Mouse (Mus musculus): Measurements from ENCODE around the gene Sort1.

The Sort1 gene

DNA sequence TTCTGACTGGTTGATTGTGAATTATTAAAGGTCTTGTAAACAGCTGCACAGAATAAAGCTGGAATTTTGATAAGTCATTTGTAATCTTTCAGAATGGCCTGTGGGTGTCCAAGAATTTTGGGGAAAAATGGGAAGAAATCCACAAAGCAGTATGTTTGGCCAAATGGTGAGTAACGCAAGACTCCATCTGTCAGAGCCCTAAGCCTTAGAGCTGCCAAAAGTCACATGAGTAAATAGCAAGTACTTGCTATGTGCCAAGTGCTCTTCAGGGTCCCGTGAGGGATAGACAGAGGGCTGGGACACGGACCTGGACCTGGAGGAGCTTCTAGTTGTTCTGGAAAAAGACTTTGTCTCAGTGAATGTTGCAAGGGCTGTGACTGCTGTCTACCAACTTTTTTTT lies 44.0 kb downstream of the Sort1 start:
- DNase-seq (ENCODE audit: low read depth, low spot score), result no peak

DNA sequence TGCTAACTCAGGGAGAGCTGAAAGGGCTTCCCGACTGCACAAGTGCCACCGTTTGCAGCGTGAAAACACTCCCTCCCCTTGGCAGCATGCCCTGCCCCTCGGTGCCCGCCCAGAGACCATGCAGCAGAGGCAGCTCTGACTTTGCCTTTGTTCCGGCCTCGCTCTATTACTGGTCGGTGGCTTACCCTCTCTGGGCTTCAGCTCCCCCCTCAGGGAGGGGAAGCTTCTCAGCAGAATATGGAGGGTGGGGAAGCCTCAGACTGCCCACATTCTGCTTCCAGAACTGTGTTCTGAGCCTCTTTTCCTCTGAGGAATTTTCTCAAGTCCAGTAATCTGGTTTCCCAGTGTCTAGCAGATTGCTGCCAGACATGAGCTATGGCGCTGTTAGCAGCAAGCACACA lies 44.6 kb downstream of the Sort1 start:
- no peak for DNase-seq (ENCODE audit: low read depth, low spot score)

DNA sequence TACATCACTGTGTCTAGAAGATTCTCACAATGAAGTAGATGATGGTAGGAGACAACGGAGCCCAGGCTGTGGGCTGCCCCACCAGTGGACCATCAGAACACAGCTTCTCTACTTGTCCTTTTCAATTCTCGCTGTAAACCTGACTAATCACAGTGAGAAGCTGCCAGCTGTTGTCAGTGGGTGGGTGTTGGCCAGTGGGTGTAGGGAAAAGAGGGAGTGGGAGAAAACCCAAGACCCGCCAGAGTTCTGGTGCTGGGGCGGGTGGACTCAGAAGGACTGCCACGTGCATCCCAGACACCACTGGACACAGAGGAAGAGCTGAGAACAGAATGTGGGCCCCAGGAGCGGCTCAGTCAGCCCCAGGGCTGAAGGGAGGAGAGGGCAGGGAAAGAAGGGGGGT lies 46.9 kb downstream of the Sort1 start:
- DNase-seq (ENCODE audit: low read depth, low spot score), result no peak

DNA sequence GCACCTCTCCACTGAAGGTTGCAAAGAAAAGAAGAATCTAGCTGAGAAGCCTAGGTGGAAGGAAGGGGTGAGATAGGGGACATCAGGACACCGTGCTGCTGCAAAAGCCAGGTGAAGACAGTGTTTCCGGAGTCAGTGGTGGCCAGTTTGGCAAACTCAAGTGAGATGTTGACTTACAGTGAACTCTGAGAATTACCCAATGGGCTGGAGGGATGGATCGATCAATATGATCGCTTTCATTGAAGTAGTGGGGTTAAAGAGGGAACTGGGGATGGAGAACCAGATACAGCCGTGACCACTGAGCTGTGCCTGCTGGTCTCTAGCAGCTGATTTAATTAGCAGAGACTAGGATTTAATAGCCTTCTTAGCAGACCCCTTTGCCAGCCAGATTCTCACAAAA lies 53.0 kb downstream of the Sort1 start:
- no peak for DNase-seq (ENCODE audit: low read depth, low spot score)

DNA sequence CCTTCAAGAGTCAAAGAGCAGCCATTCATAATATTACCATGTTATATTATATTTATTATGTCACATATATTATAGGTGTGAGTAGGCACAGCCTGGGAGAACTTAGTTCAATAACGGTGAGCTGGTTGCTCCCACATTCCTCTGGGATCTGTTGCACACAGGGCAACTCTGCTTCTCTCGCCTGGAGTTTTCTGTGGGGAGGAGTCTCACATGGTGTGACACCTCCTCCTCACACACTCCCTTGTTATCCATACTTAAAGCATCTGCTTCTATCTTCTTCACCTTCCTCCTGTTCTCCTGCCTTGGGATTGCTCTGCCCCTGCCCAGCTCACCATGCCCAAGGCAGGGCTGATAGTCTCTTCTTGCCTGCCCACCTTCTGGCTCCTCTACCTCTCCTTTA lies 57.2 kb downstream of the Sort1 start:
- no peak for DNase-seq (ENCODE audit: low read depth, low spot score)

DNA sequence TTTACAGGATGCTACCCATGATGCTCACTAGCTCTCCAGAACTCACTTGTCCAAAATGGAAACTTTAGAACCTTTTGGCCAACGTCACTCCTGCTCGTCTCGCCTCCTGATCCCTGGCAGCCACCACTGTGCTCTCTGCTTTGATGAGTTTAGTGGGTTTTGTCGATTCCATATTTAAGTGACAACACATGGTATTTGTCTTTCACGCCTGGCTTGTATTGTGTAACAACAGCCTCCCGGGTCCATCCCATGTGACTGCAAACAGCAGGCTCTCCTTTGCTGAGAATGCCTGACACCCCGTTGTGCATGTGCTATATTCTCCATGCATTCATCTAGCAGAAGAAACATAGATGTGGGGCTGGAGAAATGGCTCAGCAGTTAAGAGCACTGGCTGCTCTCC lies 58.3 kb downstream of the Sort1 start:
- DNase-seq (ENCODE audit: low read depth, low spot score), result no peak

DNA sequence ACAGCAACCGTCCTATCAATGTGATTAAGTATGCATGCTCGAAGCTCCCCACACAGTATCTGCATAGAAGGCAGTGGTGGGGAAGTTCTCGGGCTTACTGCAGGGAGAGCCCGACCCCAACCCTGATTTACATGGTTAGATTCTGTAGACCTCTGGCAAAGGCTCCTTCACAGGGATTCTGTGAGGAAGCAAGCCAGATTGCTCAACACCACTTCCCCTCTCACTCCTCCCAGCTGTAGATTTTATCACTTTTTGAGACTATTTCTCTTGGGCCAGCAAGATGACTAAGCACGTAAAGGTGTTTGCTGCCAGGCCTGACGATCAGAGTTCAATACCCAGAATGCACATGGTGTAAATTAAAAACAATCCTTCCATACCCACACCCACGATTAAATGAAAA lies 62.0 kb downstream of the Sort1 start:
- no peak for DNase-seq (ENCODE audit: low read depth, low spot score)

DNA sequence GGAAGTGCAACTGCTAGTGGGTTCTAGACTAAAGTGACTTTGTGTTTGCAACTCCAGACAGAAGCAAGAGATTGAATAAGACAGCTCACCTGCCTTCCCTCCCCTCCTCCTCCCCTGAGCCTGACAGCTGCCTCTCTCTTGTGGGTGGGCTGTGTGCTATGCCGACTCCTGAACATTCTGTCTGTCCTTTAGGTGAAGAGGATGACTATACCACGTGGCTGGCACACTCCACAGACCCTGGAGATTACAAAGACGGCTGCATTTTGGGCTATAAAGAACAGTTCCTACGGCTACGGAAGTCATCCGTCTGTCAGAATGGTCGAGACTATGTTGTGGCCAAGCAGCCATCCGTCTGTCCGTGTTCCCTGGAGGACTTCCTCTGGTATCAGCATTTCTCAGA lies 64.5 kb downstream of the Sort1 start:
- no peak for DNase-seq (ENCODE audit: low read depth, low spot score)

DNA sequence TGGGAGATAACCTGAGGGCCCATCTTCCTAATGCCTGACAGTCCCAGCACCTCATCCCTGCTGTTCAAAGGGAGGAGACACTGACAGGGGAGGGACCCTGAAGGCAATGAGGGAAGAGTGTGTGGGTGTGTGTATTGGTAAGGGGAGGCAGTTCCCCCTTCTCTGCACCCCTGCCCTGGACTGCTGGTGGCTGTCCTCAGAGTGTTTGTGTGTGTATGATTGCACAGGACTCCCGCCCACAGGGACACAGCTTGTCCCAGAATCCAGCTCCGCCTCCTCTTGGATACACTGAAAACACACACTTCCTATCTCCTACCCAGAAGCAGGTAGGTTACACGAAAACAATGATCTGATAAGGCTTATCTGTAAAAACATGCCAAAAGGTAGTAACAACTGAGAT lies 71.4 kb downstream of the Sort1 start:
- DNase-seq (ENCODE audit: low read depth, low spot score), result no peak

DNA sequence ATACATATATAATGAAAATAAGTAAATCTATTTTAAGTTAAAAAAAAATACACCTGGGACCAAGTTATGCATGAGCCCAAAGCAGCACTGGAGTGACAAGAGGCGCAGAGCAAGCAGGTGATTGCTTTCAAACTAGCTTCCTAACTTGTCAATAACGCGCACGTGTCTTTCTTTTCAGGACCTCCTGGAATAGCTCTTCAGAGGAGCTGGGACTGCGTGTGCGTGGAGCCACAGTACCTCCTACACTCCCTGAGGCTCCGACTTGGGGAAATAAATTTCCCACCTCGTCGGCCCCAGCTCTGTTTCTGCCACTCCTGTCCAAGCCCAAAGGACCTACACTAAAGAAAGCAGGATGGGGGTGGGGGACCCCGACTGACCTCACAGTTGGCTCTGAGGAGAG lies 73.2 kb downstream of the Sort1 start:
- no peak for DNase-seq (ENCODE audit: low read depth, low spot score)

DNA sequence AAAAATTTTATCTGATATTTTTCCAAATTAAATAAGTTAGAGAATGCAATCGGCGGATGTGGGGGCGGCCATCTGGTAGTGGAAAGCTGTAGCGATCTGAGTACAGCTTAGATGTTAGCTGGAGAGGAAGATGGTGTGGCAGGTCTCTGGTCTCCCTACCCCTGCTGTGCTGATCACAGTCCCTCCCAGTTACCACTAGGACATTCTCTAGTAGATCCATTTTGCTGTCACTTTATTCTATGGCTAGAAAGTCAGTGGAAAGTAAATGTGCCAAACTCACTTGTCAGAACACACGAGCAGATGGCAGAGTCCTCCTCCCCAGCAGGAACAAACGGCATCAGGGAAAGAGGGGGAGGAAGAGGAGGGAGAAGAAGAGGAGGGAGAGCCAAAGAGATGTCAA lies 74.6 kb downstream of the Sort1 start:
- DNase-seq (ENCODE audit: low read depth, low spot score), result no peak

DNA sequence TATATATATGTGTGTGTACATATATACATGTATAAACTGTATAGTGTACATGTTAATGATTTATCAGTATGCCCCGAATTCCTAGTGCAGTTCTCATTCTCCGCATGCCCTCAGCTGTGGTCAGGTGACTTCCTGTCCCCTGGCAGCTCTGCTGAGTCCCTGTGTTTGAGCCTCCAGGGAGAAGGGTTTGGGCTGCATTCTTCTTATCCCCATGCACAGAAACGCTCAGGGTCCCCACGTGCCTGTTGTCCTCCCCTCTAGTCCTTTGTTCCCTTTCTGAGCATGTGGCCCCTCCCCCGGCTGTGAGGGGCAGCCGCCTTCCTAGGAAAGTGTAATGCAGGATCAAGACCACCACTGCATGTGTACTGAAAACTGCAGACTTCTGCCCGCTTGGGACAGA lies 77.0 kb downstream of the Sort1 start:
- DNase-seq (ENCODE audit: low read depth, low spot score), result no peak

DNA sequence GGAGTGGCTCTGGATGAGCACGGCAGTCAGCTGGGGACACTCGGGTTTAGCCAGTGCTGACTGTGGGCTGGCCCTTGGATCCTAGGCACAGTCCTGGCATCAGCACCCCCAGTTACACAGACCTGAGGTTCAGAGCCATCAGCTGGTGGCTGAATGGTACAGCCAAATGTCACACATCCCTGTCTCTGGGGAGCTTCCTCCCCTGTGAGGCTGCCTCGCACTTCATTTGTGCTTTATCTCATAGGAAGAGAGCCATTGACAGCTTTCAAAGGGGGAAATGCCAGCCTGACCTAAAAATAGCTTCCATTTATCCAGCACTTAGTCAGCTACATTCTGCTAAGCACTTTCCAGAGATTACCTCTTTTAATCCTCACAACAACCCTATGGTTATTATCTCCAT lies 79.7 kb downstream of the Sort1 start:
- peak; percentile 69 for DNase-seq (ENCODE audit: low read depth, low spot score)

DNA sequence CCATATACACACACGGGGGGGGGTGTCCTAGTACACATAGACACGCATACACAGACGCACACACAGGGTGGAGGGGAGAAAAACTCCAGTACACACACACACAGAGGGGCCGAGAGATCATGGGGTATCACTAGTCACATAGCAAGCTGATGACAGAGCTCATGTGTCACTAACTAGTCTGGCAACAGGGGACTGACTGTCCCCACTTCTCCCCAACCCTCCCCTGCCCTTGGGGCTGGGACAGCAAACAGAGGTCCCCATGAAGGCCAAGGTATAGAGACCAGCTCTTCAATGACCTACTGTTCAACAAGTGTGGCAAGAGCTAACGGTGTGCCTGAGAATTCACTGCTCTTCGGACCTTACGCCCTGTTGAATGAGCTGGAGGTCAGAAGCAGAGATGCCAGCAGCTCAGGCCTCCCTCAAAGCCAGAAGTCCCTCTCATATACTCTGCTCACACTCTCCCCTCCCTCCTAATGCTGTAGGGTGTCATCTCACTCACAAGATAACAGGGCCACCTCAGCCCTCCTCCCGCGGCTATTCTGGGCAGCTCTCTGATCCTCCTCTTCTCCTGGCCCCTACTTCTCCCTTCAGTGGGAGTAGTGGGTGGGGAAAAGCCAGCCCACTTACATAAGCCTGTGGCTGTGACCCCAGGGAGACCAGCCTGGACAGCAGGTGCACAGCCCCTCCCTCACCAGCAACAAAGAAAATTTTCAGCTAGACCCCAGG lies 80.6 kb downstream of the Sort1 start, which contains the start of gene Mybphl:
TSS of gene Mybphl (plus strand) at position 642 of the 726 bp plus-strand sequence.
- no peak for DNase-seq (ENCODE audit: low read depth, low spot score)

DNA sequence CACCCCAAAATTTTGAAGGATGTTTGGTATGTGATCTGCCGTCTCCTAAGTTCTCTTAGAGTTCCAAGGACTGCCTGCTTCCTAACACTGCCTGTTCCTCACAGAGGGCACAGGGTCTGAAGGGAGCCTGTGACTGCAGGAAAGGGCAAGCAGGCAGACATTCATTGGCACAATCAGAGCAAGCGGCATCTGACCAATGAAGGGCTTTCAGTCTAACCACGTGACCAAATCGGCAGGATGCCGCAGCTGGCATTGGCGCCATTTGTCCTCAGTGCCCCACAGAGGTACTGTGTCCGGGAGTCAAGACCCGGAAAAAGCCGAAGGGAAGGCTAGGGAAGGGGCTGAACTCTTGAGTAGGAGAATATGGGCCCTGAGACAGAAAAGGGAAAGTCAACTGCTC lies 83.3 kb downstream of the Sort1 start:
- DNase-seq (ENCODE audit: low read depth, low spot score), result no peak

DNA sequence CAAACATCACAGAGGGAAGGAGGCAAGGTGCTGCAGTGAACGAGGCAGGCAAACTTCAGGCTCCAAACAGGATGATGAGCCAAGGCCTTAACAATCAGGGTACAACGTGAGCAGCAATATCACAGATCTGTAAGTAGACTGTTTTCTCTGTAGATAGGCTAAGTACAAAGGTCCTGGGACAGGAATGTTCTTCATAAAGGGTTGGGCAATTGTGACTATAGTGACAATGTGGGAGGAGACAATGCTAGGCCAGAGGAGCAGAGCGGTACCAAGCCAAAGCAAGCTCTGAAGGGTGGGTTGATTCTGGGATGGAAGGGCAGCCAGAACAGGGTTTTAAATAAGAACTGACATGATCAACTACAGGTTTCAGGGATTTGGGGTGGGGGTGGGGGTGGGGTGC lies 83.9 kb downstream of the Sort1 start:
- no peak for DNase-seq (ENCODE audit: low read depth, low spot score)

DNA sequence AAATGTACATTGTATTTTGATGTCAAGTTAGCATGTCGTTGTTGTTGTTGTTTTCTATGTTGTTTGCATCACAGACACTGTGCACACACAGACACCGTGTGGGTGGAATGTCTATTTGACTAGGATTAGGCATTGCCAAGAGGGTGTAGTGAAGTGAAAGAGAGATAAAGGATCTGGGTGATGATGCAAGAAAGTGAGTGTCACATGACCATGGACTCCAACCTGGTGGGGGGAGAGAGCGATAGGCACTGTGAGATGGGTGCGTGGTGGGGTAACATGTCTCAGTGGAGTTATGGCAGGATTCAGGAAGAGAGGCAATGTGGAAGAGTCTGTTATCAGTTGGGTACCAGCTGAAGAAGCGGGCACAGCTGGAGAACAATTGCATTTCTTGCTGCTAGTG lies 84.8 kb downstream of the Sort1 start:
- no peak for DNase-seq (ENCODE audit: low read depth, low spot score)

DNA sequence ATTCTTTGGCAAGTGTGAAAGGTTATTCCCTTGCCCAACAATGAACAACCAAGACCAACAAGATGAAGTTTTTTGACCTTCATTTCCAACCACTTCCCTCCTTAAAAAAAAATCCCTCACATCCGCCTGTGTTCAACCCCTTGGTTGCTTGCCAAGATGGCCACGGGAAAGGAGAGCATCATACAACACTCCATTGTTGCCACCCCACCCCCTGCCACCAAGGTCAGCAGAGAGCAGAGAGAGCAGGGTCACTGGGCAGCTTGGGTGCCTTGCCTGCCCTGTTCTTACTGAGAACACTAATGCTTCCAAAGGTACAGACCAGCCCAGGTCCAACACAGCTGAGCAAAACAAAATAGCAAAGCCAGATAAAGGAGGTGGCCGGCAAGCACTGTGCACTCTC lies 88.4 kb downstream of the Sort1 start:
- DNase-seq (ENCODE audit: low read depth, low spot score), result no peak

DNA sequence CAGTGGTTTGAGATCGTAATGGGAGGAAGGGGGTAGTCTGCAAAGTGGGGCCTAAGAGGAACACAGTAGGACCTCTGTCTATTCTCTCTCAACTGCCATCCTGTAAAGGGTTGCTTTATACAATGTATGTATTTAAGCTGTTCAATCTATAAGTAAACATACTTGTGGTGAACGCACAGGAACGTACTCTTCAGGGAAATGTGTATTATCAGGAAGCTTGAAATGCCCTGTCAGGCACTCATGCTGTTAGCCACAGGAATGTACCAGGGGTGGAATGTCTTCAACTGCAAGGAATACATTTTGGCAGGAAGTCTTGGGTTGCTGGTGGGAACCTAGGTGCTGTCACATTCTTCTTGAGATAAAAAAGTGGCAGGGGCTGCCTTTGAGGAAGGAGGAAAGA lies 88.8 kb downstream of the Sort1 start:
- DNase-seq (ENCODE audit: low read depth, low spot score), result no peak

DNA sequence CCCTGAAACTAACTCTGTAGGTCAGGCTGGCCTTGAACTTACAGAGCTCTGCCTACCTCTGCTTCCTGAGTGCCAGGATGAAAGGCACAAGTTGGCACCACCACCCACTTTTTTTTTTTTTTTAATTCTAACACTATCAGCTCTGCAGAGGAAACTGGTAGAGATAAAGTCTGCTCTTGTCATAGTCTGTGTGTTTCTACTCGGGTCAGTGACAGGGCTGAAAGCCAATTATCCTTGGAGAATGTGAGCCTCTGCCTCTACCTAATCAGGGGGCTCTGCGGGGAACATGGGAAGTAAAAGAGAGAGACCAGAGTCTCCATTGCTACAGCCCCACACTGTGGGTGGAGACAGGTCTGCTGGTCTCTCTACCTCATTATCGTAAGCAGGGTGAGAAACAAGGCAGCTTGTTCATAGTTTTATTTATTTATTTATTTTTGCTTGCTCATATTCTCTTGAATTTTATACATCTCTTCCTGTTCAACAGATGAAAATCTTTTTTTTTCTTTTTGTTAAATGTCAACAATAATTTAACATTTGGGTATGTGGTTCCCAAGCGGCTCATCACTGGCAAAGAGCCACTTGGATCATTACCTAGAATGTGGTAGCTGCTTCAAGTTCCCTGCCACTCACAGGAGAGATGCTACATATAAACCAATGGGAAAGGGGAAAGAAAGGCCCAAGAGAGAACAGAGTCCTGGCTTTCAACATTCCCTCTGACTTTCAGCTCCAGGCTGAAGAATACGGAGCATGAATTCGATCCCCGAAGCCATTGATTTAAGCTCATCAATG lies 95.2 kb downstream of the Sort1 start:
- no peak for DNase-seq (ENCODE audit: low read depth, low spot score)

DNA sequence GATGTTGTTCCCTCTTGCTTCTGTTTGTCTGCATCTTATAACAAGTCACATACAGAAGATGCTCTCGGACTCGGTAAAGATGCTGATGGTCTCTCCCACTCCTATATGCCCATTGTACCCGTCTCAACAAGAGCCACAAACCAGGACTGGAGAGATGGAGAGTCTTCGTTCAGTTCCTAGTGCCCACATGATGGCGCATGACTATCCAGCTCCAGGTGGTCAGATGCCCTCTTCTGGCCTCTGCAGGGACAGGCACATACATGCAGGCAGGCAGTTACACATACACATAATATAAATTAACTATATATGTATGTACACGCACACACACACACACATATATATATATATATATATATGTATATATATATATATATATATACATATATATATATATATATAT lies 96.8 kb downstream of the Sort1 start:
- DNase-seq (ENCODE audit: low read depth, low spot score), result no peak

DNA sequence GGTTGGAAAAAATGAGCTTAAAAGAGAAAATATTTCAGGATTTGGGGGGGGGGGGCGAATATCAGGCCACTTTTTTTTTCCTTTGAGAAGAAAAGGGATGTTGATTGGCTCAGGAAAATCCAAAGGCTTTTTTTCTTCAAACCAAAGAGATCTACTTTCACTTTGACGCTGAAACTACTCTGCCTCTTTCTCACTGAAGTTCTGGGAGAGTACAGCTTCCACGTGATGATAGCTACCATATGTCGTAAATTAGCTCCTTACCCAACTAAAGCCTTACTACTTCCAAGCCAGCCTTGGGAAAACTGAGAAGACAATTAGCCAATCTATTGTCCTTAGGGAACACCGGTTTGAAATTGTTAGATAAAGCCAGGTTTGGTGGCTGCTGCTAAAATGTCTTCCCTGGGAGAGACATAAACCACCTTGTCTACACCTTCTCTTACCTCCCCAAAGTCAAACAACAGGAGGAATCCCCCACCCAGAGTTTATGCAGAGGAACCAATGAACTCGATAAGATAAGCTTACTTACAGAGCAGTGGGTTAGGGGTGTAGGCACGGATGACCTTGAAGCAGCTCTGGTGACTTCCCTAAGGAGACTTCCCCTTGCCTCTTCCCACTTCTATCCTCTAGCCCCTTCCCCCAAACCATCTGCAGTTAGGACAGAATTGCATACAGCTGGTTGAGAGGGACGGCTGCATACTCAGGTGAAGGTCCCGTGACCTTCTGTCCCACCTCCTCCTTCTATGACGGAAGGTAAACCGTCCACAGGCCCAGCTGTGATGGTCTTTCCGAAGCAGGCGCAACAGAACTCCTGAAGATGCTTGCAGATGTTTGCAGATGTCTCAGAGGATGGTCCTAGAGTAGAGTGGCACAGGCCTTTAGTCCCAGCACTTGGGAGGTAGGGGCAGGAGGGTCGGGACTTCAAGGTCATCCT lies 98.3 kb downstream of the Sort1 start:
- no peak for DNase-seq (ENCODE audit: low read depth, low spot score)

Data from retina, adult 2 months (tissue).